Comparison of ENCODE assay signal across 8 mouse cellular contexts in genomic region chr1:58393284-58394195, GRCm38 (mm10). TPM values are rescaled to one million over a fixed set of nuclear protein-coding genes. Genes with fewer than 3 reads are reported as not detected.
A peak's percentile ranks its signal among the peaks of the same experiment; 100 is the strongest.
DNase-seq lines count a peak whose midpoint lies in the region; ATAC-seq and TF ChIP-seq lines count a peak whose summit lies in the region.

No protein-coding gene starts in this region.

- peak overlapping the region; percentile 78 for H3K4me2 ChIP-seq in limb, embryonic 12.5 days
- peak overlapping the region; percentile 81 for H3K4me2 ChIP-seq in midbrain, embryonic 12.5 days (replicated peaks)

- peak overlapping the region; percentile 99 for H3K4me3 ChIP-seq in limb, embryonic 12.5 days (replicated peaks)
- peak overlapping the region; percentile 100 for H3K4me3 ChIP-seq in midbrain, embryonic 12.5 days
- H3K4me3 ChIP-seq in spleen, adult 2 months (ENCODE audit: extremely low read depth, insufficient read depth, insufficient read length) = peak overlapping the region; percentile 99

- ATAC-seq in inflammation-experienced regulatory T-cells, adult 6 months = peak; percentile 29
- peak; percentile 39 for ATAC-seq in limb, embryonic 12.5 days (ENCODE audit: insufficient number of reproducible peaks, insufficient read depth, low FRiP score, low TSS enrichment, low read depth)
- peak; percentile 64 for ATAC-seq in midbrain, embryonic 12.5 days (ENCODE audit: low FRiP score, low read depth)

- H3K27me3 ChIP-seq in limb, embryonic 12.5 days = no peaks in the 10 kb centered on the region
- H3K27me3 ChIP-seq in midbrain, embryonic 12.5 days = no peaks in the 10 kb centered on the region
- 0 out of 2 replicates have a peak, but pooled peaks cover 1% of the 10 kb centered on the region for H3K27me3 ChIP-seq in spleen, adult 2 months (ENCODE audit: control insufficient read depth, insufficient read depth, low read length)

- no peak for TF ChIP-seq POLR2A in spleen, adult 2 months (IDR thresholded peaks at IDR 0.05; ENCODE audit: low read depth, low read length)

- no peak for TF ChIP-seq CTCF in spleen, adult 2 months (IDR thresholded peaks at IDR 0.05; ENCODE audit: extremely low read depth, insufficient read depth, insufficient read length, insufficient replicate concordance)

- H3K4me1 ChIP-seq in limb, embryonic 12.5 days (replicated peaks) = peaks cover 17% of the 10 kb centered on the region
- peaks cover 15% of the 10 kb centered on the region for H3K4me1 ChIP-seq in midbrain, embryonic 12.5 days
- no peaks in the 10 kb centered on the region for H3K4me1 ChIP-seq in spleen, adult 2 months (ENCODE audit: control insufficient read depth, insufficient read depth, insufficient read length)

- WGBS in limb, embryonic 12.5 days = under 1% methylated on average over 66 of the region's 90 CpGs
- WGBS in midbrain, embryonic 12.5 days = 1% methylated on average over 72 of the region's 90 CpGs
- WGBS in spleen, adult 2 months = under 1% methylated on average over 53 of the region's 90 CpGs

- H3K27ac ChIP-seq in limb, embryonic 12.5 days = peak overlapping the region; percentile 98
- peak overlapping the region; percentile 97 for H3K27ac ChIP-seq in midbrain, embryonic 12.5 days (replicated peaks)
- H3K27ac ChIP-seq in spleen, adult 2 months (ENCODE audit: insufficient read depth, low read length) = peak overlapping the region; percentile 100

- peak; percentile 28 for DNase-seq in layer of hippocampus, adult 11-12 months (ENCODE audit: low spot score)
- DNase-seq in layer of hippocampus, adult 9-10 months (ENCODE audit: low spot score) = no peak
- DNase-seq in embryo, embryonic 10 days (ENCODE audit: low spot score) = peak; percentile 50
- DNase-seq in gastrocnemius, postnatal 25 days = peak; percentile 54
- DNase-seq in spleen, adult 2 months (ENCODE audit: low read depth in 1 of 2, low spot score in 2 of 2) = peak in 1 of 2 experiments; percentile 30

- peak overlapping the region; percentile 98 for H3K9ac ChIP-seq in limb, embryonic 12.5 days (replicated peaks)
- H3K9ac ChIP-seq in midbrain, embryonic 12.5 days (replicated peaks) = peak overlapping the region; percentile 98

- H3K36me3 ChIP-seq in limb, embryonic 12.5 days = peaks cover 38% of the 10 kb centered on the region
- peaks cover 39% of the 10 kb centered on the region for H3K36me3 ChIP-seq in midbrain, embryonic 12.5 days
- peaks cover 15% of the 10 kb centered on the region for H3K36me3 ChIP-seq in spleen, adult 2 months (ENCODE audit: control insufficient read depth, insufficient read depth, low read length)

- no peaks in the 10 kb centered on the region for H3K9me3 ChIP-seq in limb, embryonic 12.5 days
- no peaks in the 10 kb centered on the region for H3K9me3 ChIP-seq in midbrain, embryonic 12.5 days

RNA-seq across cellular contexts. Expression of gene Bzw1, which starts 0.8 kb away (rescaled TPM):
- 10 to 100 TPM; 43.5 to 49.1 TPM for total RNA-seq in gastrocnemius, postnatal 25 days (2021)
- polyA plus RNA-seq in inflammation-experienced regulatory T-cells, adult 6 months (2017; shearing (Covaris generic)) = 100 to 1,000 TPM; 360 to 576 (median 385) TPM
- 408 and 418 TPM in 2 replicates for polyA plus RNA-seq in limb, embryonic 12.5 days (2016; fragmentation: Nextera tagmentation; extraction: Ambion mirVana)
- 481 and 498 TPM in 2 replicates for polyA plus RNA-seq in midbrain, embryonic 12.5 days (2016; fragmentation: Nextera tagmentation; extraction: Ambion mirVana)
- polyA plus RNA-seq in spleen, adult 2 months (2012; rRNA removed) = 12.1 and 13.3 TPM in 2 replicates

RNA-seq across cellular contexts. Expression of gene Clk1, which starts 30.3 kb away (rescaled TPM):
- 10 to 100 TPM; 30.4 to 33.5 TPM for total RNA-seq in gastrocnemius, postnatal 25 days (2021)
- polyA plus RNA-seq in inflammation-experienced regulatory T-cells, adult 6 months (2017; shearing (Covaris generic)) = 100 to 1,000 TPM; 382 to 646 (median 498) TPM
- polyA plus RNA-seq in limb, embryonic 12.5 days (2016; fragmentation: Nextera tagmentation; extraction: Ambion mirVana) = 202 and 205 TPM in 2 replicates
- 175 and 180 TPM in 2 replicates for polyA plus RNA-seq in midbrain, embryonic 12.5 days (2016; fragmentation: Nextera tagmentation; extraction: Ambion mirVana)
- 37.5 and 48.1 TPM in 2 replicates for polyA plus RNA-seq in spleen, adult 2 months (2012; rRNA removed)

RNA-seq across cellular contexts. Expression of gene Nif3l1, which starts 51.4 kb away (rescaled TPM):
- 1 to 10 TPM; 6.8 to 8.5 TPM for total RNA-seq in gastrocnemius, postnatal 25 days (2021)
- 10 to 100 TPM; 39.2 to 58.9 (median 57.3) TPM for polyA plus RNA-seq in inflammation-experienced regulatory T-cells, adult 6 months (2017; shearing (Covaris generic))
- polyA plus RNA-seq in limb, embryonic 12.5 days (2016; fragmentation: Nextera tagmentation; extraction: Ambion mirVana) = 59.6 and 60.2 TPM in 2 replicates
- polyA plus RNA-seq in midbrain, embryonic 12.5 days (2016; fragmentation: Nextera tagmentation; extraction: Ambion mirVana) = 59.5 and 61.8 TPM in 2 replicates
- 7.5 and 8.6 TPM in 2 replicates for polyA plus RNA-seq in spleen, adult 2 months (2012; rRNA removed)

RNA-seq across cellular contexts. Expression of gene Ppil3, which starts 51.7 kb away (rescaled TPM):
- 10 to 100 TPM; 17.2 to 17.8 TPM for total RNA-seq in gastrocnemius, postnatal 25 days (2021)
- polyA plus RNA-seq in inflammation-experienced regulatory T-cells, adult 6 months (2017; shearing (Covaris generic)) = 10 to 100 TPM; 70.0 to 79.5 (median 70.1) TPM
- polyA plus RNA-seq in limb, embryonic 12.5 days (2016; fragmentation: Nextera tagmentation; extraction: Ambion mirVana) = 56.3 and 56.7 TPM in 2 replicates
- 51.9 and 52.8 TPM in 2 replicates for polyA plus RNA-seq in midbrain, embryonic 12.5 days (2016; fragmentation: Nextera tagmentation; extraction: Ambion mirVana)
- polyA plus RNA-seq in spleen, adult 2 months (2012; rRNA removed) = 9.4 and 16.9 TPM in 2 replicates

Comparison
In these comparisons a context has a peak if more than half of its experiments do, and no peak if none do; other contexts are left out.
1. RNA of gene Bzw1, which starts 0.8 kb away (polyA plus RNA-seq): 481 to 498 TPM in midbrain, embryonic 12.5 days, 408 to 418 TPM in limb, embryonic 12.5 days and 360 to 576 TPM in inflammation-experienced regulatory T-cells, adult 6 months; 12.1 to 13.3 TPM in spleen, adult 2 months; every median in the first group is over 10 times any median in the second.
2. Peak in every context shown above with its lines, with median percentiles within 50 percentile points of each other: ATAC-seq, H3K27ac ChIP-seq and H3K4me3 ChIP-seq.